Mouse (Mus musculus) heart, embryonic 13.5 days (tissue): ENCODE results near the gene Jade3. TPM values are rescaled to one million over a fixed set of nuclear protein-coding genes. Genes with fewer than 3 reads are reported as not detected.

Experiments used
- ATAC-seq: fragments of 200-750 bp; cut with Nextera tagmentation; 2 replicates; pipeline ENCODE4 v1.8.0; 2017; ENCODE audit warnings: moderate TSS enrichment; ENCODE audit not compliant: insufficient number of reproducible peaks, low FRiP score, low TSS enrichment; ENCODE audit errors: extremely low read depth
- H3K27ac ChIP-seq: fragments of 300-500 bp; sonication (generic); replicated peaks from 2 replicates; pipeline ENCODE4 v1.5.1; 2015; ENCODE audit warnings: moderate library complexity, mild to moderate bottlenecking, inconsistent platforms
- H3K27me3 ChIP-seq: fragments of 300-500 bp; sonication (generic); replicated peaks from 2 replicates; pipeline ENCODE4 v1.6.1; 2015; ENCODE audit warnings: mild to moderate bottlenecking, inconsistent platforms
- H3K36me3 ChIP-seq: fragments of 300-500 bp; sonication (generic); 2 replicates; pipeline ENCODE4 v1.6.1; 2015; ENCODE audit warnings: mild to moderate bottlenecking, inconsistent platforms
- H3K4me1 ChIP-seq: fragments of 300-500 bp; sonication (generic); 2 replicates; pipeline ENCODE4 v1.6.1; 2015; ENCODE audit warnings: inconsistent platforms
- H3K4me2 ChIP-seq: fragments of 300-500 bp; sonication (generic); 2 replicates; pipeline ENCODE4 v1.6.1; 2015; ENCODE audit warnings: inconsistent platforms, mild to moderate bottlenecking, moderate library complexity
- H3K4me3 ChIP-seq: fragments of 300-500 bp; sonication (generic); 2 replicates; pipeline ENCODE4 v1.5.1; 2015; ENCODE audit warnings: moderate library complexity, mild to moderate bottlenecking, inconsistent platforms
- H3K9ac ChIP-seq: fragments of 300-500 bp; sonication (generic); 2 replicates; pipeline ENCODE4 v1.6.1; 2015; ENCODE audit warnings: inconsistent platforms, mild to moderate bottlenecking, moderate library complexity
- H3K9me3 ChIP-seq: fragments of 300-500 bp; sonication (generic); 2 replicates; pipeline ENCODE4 v1.6.1; 2016; ENCODE audit warnings: inconsistent platforms
- WGBS: fragments of 180-500 bp; shearing (Covaris S2); methylation state at CpG from one replicate; pipeline ENCODE4 v1.1.7; 2015; ENCODE audit warnings: mixed read lengths; 5-methylcytosine and 5-hydroxymethylcytosine counted together
- polyA plus RNA-seq: library from polyadenylated mRNA; unstranded; fragments of >200 nt; fragmentation: Nextera tagmentation; extraction: Ambion mirVana; gene quantifications from 2 replicates; pipeline ENCODE4 v1.2.1, GENCODE M21; 2015

Gene Jade3
- polyA plus RNA-seq, 1 experiment from 2014 or later, result 4.1 TPM

DNA sequence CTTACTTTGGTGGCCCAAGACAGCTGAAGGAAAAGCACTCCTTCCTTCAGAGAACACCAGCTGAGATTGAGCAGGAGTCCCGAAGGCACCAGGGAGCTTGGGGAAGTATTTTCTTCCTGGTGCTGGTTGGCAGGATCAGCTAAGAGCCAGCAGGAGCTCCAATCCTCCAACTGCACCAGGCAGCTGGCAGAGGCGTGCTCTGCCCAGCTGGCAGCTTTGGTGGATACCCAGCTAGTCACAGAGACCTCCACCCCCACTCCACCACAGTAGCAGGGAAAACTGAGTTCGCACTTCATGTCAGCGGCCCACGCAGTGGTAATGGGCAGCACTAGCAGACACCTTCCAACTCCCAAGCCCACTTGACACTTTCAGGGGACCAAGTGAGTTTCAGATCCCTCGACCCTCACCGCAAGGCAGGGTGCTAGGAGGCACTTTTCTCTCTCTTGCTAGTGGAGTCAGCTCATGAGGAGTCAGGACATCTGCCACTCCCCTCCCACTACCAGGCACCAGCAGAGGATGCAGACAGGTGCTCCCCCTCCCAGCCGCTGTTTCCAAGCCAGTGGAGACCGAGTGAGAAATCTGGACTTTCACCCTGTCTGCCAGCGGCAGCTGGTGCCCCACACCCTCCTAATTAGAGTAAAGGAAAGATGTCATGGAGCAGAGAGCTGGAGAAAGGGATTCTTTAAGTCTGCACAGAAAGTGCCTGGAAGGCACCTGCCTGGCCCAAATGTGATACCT, 10.4 kb upstream of the Jade3 start:
- no peak for ATAC-seq
- no peak overlapping the region for H3K4me3 ChIP-seq

DNA sequence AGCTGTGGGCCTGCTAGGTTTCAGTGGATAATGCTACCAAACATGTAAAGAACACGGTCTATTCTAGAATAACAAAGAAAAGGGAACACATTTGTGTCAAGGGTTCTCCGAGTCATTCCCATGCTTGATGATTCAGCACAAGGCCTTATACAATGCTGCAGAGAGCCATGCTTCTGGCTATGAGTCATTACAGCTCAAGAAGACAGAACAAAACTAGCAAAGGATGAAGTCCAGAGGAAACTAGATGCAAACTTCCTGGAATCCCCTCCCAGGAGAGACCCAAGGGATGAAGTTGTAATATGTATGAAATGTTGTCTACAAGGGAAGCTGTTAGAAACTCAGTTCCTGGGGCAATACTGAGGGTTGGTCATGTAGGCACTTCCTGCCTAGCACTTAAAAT, 7.0 kb upstream of the Jade3 start:
- WGBS, result 68% methylated on average over 2 of the region's 2 CpGs

More for the DNA sequence above, 10.4 kb upstream of the Jade3 start:
- Histone ChIP-seq H3K4me2 (no peak overlapping the region), H3K9ac (no peak overlapping the region), H3K27me3 (no peaks in the 10 kb centered on the region), H3K9me3 (no peaks in the 10 kb centered on the region), H3K36me3 (no peaks in the 10 kb centered on the region), H3K27ac (no peak overlapping the region), H3K4me1 (no peaks in the 10 kb centered on the region)
- 49% methylated on average over 10 of the region's 10 CpGs for WGBS

DNA sequence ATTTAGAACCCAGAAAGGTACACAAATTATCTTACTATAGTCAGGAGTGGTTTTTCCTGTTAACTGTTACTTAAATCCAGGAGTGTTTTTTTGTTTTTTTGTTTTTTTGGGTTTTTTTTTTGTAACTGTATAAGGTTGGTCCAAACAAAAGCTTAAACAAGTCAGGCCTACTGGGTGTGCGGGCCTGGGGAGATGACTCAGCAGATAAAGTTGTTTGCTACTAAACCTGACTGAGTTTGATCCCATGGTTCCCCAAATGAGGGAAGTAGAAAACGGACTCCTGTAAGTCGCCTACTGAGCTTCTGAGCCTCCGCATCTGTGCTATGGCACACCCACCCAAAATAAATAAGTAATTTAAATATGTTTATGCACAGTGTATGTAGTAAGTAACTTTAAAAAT, 6.0 kb upstream of the Jade3 start:
- Histone ChIP-seq H3K27me3 (no peaks in the 10 kb centered on the region), H3K4me2 (no peak overlapping the region), H3K4me1 (no peaks in the 10 kb centered on the region), H3K36me3 (no peaks in the 10 kb centered on the region), H3K9ac (no peak overlapping the region), H3K27ac (no peak overlapping the region), H3K9me3 (no peaks in the 10 kb centered on the region), H3K4me3 (no peak overlapping the region)
- 66% methylated on average over 4 of the region's 4 CpGs for WGBS
- no peak for ATAC-seq

More for the DNA sequence above, 7.0 kb upstream of the Jade3 start:
- Histone ChIP-seq H3K4me2 (no peak overlapping the region), H3K4me3 (no peak overlapping the region), H3K36me3 (no peaks in the 10 kb centered on the region), H3K4me1 (no peaks in the 10 kb centered on the region), H3K9ac (no peak overlapping the region), H3K27ac (no peak overlapping the region), H3K9me3 (no peaks in the 10 kb centered on the region), H3K27me3 (no peaks in the 10 kb centered on the region)
- no peak for ATAC-seq

DNA sequence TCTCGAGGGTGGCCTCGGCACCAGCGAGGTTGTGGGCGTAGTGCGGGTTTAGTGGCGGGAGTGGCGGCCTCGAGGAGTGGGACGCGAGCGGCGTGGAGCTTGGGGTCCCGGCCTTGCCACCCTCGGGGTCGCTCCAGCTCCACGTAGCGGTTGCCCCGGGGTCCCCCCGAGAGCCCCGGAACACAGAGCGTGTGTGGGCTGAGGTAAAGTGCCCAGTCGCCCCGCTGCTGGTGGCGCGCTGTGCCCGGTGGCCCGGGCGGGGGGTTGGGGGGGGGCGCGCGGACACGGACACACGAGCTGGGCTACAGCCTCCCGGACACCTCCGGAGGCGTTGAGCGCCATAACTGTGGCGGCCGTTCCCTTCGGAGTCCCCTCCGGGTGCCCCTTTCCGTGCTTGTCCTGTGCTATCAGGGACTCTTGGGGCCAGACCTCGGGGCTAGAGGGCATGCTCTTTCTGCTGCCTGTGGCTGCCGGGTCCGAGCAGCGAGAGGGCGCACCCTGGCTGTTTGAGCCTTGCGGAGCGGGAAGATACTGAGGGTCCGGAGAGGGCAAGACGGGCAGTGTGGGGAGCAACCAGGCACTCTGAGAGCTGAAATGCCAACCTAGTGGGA, 456 bp downstream of the Jade3 start:
- Histone ChIP-seq H3K4me3 (peak overlapping the region; percentile 70), H3K4me2 (peak overlapping the region; percentile 68), H3K9me3 (no peaks in the 10 kb centered on the region), H3K4me1 (no peaks in the 10 kb centered on the region), H3K27me3 (no peaks in the 10 kb centered on the region), H3K9ac (peak overlapping the region; percentile 85), H3K36me3 (peaks cover 12% of the 10 kb centered on the region), H3K27ac (peak overlapping the region; percentile 90)
- 12% methylated on average over 19 of the region's 51 CpGs for WGBS
- ATAC-seq, result peak; percentile 4; the same call in 1 of the 2 replicates

DNA sequence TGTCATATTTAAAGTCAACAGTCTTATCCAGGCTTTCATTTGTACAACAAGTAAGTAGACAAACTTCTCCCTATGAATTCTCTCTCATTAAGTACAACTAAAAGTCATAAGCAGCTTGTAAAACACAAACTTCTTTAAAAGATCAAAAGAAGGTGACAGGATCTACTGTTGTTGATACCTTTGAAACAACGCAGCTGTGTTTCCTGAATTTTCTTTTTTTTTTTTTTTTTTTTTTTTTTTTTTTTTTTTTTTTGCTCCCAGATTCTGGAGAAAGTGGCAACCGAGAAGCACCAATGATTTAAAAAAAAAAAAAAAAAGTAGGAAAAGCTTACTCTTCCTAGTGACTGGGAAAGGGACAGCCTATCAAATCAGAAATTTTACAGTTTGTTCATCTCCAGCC, 57.7 kb downstream of the Jade3 start:
- H3K36me3 ChIP-seq, result peaks cover 5% of the 10 kb centered on the region; the same call in 1 of the 2 replicates
- no peaks in the 10 kb centered on the region for H3K4me1 ChIP-seq
- H3K27me3 ChIP-seq, result no peaks in the 10 kb centered on the region
- no peak overlapping the region for H3K27ac ChIP-seq
- ATAC-seq, result no peak
- no peak overlapping the region for H3K4me3 ChIP-seq
- H3K4me2 ChIP-seq, result no peak overlapping the region
- WGBS, result 65% methylated on average over 2 of the region's 2 CpGs
- no peak overlapping the region for H3K9ac ChIP-seq
- no peaks in the 10 kb centered on the region for H3K9me3 ChIP-seq

DNA sequence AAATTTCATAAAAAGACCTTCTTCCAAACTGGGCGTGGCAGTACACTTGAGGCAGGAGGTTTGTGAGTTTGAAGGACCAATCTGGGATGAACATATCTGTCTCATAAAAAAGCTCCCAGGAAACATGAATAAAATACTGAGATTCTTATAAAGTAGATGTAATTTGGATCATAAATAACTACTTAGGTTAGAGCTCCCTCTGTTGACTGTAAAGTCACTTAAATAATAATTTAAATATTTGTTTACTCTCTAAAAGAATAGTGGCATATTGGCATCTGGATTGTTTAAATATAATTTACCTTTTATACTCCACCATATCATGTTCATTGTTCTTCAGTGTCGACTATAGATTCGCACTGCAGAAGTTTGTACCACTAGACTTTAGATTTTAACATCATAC, 72.2 kb downstream of the Jade3 start:
- 77% methylated on average over 3 of the region's 3 CpGs for WGBS
- no peak overlapping the region for H3K4me2 ChIP-seq
- peaks cover 24% of the 10 kb centered on the region for H3K36me3 ChIP-seq
- H3K27me3 ChIP-seq, result no peaks in the 10 kb centered on the region
- no peaks in the 10 kb centered on the region for H3K4me1 ChIP-seq
- H3K9me3 ChIP-seq, result no peaks in the 10 kb centered on the region
- H3K27ac ChIP-seq, result no peak overlapping the region
- H3K4me3 ChIP-seq, result no peak overlapping the region
- H3K9ac ChIP-seq, result no peak overlapping the region
- ATAC-seq, result no peak

DNA sequence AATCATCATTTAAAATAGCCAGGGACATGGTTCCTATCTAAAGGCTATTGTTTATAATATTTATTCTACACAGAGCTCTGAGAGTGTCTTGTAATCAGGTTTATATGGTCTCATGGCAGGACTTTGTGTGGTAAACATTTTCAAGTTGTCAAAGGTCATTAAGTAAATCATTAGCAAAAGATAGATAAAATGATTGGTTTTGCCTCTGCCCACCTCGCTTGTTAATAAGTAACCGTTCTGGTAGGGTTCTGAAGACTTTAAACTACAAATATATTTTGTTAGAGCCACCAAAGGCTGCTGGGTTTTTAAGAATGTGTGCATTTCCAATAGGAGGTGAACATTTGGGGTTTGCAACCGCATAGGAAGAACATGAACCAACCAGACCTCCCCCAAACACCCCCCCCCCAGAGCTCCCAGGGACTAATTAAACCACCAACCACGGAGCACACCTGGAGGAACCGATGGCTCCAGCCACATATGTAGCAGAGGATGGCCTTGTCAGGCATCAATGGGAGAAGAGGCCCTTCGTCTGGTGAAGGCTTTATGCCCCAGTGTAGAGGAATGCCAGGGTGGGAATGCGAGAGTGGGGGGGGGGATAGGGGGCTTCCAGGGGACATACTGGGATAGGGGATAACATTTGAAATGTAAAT, 94.9 kb downstream of the Jade3 start:
- no peak overlapping the region for H3K4me2 ChIP-seq
- no peaks in the 10 kb centered on the region for H3K4me1 ChIP-seq
- WGBS, result 79% methylated on average over 7 of the region's 7 CpGs
- H3K9me3 ChIP-seq, result no peaks in the 10 kb centered on the region
- peaks cover 20% of the 10 kb centered on the region for H3K36me3 ChIP-seq
- H3K27me3 ChIP-seq, result no peaks in the 10 kb centered on the region
- ATAC-seq, result no peak
- no peak overlapping the region for H3K4me3 ChIP-seq
- H3K27ac ChIP-seq, result no peak overlapping the region
- no peak overlapping the region for H3K9ac ChIP-seq

DNA sequence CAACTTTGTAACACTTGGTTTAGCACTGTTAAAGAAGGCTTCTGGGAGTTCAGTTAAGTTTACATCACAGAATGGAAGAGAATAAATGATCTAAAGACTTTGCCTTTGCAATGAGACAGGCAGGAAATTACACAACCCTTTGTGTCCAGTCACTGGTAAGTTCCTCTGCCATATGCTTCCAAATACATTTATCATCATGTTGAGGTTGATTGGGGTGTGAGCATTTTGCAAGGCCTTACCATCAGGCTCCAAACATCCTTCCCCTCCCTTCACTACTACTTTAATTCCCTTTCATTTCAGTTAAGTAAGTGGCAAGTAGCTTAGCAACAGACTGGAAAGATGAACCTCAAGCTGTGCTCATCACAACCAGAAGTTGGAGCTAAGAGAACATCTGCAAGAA, 96.1 kb downstream of the Jade3 start:
- Histone ChIP-seq H3K4me1 (no peaks in the 10 kb centered on the region), H3K4me2 (no peak overlapping the region), H3K4me3 (no peak overlapping the region), H3K9me3 (no peaks in the 10 kb centered on the region), H3K27me3 (no peaks in the 10 kb centered on the region), H3K9ac (no peak overlapping the region), H3K36me3 (peaks cover 15% of the 10 kb centered on the region), H3K27ac (no peak overlapping the region)
- no peak for ATAC-seq

DNA sequence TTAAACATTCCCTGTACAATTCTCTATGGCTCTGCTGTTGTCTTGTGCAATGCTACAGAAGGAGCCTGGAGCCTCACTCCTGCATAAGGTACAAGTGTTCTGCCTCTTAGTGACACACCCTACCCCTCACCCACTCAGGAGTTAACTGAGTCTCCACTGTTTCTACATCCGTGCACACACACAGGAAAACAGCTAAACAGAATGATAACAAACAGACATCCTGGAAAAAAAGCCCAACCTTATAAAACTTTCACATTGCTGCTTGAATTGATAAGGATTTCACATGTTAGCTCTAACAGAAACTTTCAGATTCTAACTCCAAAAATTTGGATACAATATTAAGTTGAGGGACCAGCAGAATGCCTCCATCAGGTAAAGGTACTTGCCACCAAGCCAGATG, 107.1 kb downstream of the Jade3 start:
- H3K4me3 ChIP-seq, result no peak overlapping the region
- H3K9ac ChIP-seq, result no peak overlapping the region
- no peak overlapping the region for H3K4me2 ChIP-seq
- H3K36me3 ChIP-seq, result no peaks in the 10 kb centered on the region
- H3K27me3 ChIP-seq, result no peaks in the 10 kb centered on the region
- H3K9me3 ChIP-seq, result no peaks in the 10 kb centered on the region
- ATAC-seq, result no peak
- no peak overlapping the region for H3K27ac ChIP-seq
- H3K4me1 ChIP-seq, result no peaks in the 10 kb centered on the region
- 58% methylated on average over 1 of the region's 1 CpGs for WGBS

DNA sequence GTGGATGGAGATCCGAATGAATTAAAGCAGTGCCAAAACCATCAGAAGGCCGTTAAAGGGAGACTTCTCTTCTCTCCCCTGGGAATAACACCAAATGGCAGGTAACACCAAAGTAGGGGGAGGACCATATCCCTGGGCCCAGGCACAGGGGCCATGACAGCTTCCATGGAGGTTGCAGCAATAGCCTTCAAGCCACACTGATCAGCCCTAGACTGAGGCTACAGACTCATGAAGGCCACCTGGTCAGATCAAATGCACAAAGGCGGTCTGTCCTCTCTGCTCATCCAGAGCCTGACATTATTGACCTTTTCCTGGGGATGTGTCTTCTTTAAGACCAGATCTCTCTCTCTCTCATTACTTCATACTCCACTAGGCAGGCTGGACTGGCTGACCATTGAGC, 118.4 kb downstream of the Jade3 start:
- H3K27ac ChIP-seq, result no peak overlapping the region
- ATAC-seq, result no peak

DNA sequence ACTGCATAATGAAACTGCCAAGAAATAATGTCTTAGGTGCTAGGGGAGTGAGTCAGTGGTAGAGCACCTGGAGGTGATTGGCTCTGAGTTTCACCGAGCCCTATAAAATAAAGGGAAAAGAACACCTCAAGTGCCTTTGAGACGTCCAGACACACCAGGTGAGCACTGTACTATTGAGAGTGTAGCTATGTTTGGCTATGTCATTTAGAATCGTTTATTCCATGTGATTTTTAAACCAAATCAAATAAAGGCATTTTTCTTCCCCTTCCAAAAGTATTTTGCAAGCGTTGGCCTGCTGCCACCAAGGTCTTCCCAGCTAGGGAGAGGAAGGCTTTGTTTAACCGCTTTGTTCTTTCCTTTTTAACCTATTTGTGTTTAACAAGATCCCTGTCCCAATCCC, 122.1 kb downstream of the Jade3 start:
- H3K4me2 ChIP-seq, result peak overlapping the region; percentile 68
- peak overlapping the region; percentile 70; the same call in 1 of the 2 replicates for H3K9ac ChIP-seq
- H3K4me3 ChIP-seq, result peak overlapping the region; percentile 51
- WGBS, result 54% methylated on average over 5 of the region's 5 CpGs
- H3K9me3 ChIP-seq, result no peaks in the 10 kb centered on the region
- H3K27ac ChIP-seq, result no peak overlapping the region
- H3K4me1 ChIP-seq, result no peaks in the 10 kb centered on the region
- ATAC-seq, result no peak
- no peaks in the 10 kb centered on the region for H3K36me3 ChIP-seq
- no peaks in the 10 kb centered on the region for H3K27me3 ChIP-seq

More for the DNA sequence above, 118.4 kb downstream of the Jade3 start:
- Histone ChIP-seq H3K4me1 (no peaks in the 10 kb centered on the region), H3K4me2 (no peak overlapping the region), H3K27me3 (no peaks in the 10 kb centered on the region), H3K9ac (no peak overlapping the region), H3K4me3 (no peak overlapping the region), H3K9me3 (no peaks in the 10 kb centered on the region), H3K36me3 (no peaks in the 10 kb centered on the region)
- 65% methylated on average over 3 of the region's 3 CpGs for WGBS
